Mouse (Mus musculus) thymus, adult 2 months (tissue): ENCODE results near the gene Ccser1. TPM values are rescaled to one million over a fixed set of nuclear protein-coding genes. Genes with fewer than 3 reads are reported as not detected.

ENCODE experiments used
- DNase-seq: peaks from one replicate; pipeline ENCODE4 v3.0.0; 2021
- H3K27ac ChIP-seq: fragments of 200-500 bp; 2 replicates; pipeline ENCODE4 v1.5.1; 2012; ENCODE audit warnings: low read length, control low read depth; ENCODE audit not compliant: control insufficient read depth, insufficient read depth
- H3K27me3 ChIP-seq: fragments of 200-500 bp; 2 replicates; pipeline ENCODE4 v1.6.1; 2012; ENCODE audit warnings: mild to moderate bottlenecking, low read length, moderate library complexity, mixed read lengths; ENCODE audit not compliant: control insufficient read depth, insufficient read depth
- H3K36me3 ChIP-seq: fragments of 200-500 bp; 2 replicates; pipeline ENCODE4 v1.6.1; 2012; ENCODE audit warnings: mild to moderate bottlenecking, low read length, moderate library complexity; ENCODE audit not compliant: control insufficient read depth, insufficient read depth
- H3K4me1 ChIP-seq: fragments of 200-500 bp; replicated peaks from 2 replicates; pipeline ENCODE4 v1.6.1; 2012; ENCODE audit warnings: low read length; ENCODE audit not compliant: control insufficient read depth, insufficient read depth
- H3K4me3 ChIP-seq: fragments of 200-500 bp; 2 replicates; pipeline ENCODE4 v1.5.1; 2012; ENCODE audit warnings: mild to moderate bottlenecking, low read length, control low read depth, moderate library complexity; ENCODE audit not compliant: control insufficient read depth, insufficient read depth
- CTCF ChIP-seq: fragments of 200-500 bp; IDR thresholded peaks from 2 replicates; pipeline ENCODE4 v1.5.1; 2012; ENCODE audit warnings: mild to moderate bottlenecking, control low read depth, low read length, moderate library complexity, borderline replicate concordance; ENCODE audit not compliant: control insufficient read depth, poor library complexity, insufficient read depth; ENCODE audit errors: extremely low read depth
- POLR2A ChIP-seq: fragments of 200-500 bp; IDR thresholded peaks from 2 replicates; pipeline ENCODE4 v1.6.1; 2012; ENCODE audit warnings: mild to moderate bottlenecking, low read length, control low read depth, moderate library complexity; ENCODE audit not compliant: control insufficient read depth, poor library complexity, insufficient read depth; ENCODE audit errors: extremely low read depth
- WGBS: fragments of 180-500 bp; shearing (Covaris S2); methylation state at CpG from one replicate; pipeline ENCODE4 v1.1.7; 2018; 5-methylcytosine and 5-hydroxymethylcytosine counted together
- polyA plus RNA-seq: library from polyadenylated mRNA; depleted of rRNA; stranded (reverse); fragments of >200 nt; gene quantifications from 2 replicates; pipeline ENCODE4 v1.2.3, GENCODE M21; 2012

The Ccser1 gene
- polyA plus RNA-seq, 1 experiment: 1.6 TPM

GRCm38 (mm10) chr6:61786706-61787105 lies 606.6 kb downstream of the Ccser1 start:
- H3K4me3 ChIP-seq: no peak overlapping the region
- no peak for DNase-seq
- H3K27ac ChIP-seq: no peak overlapping the region
- no peak for TF ChIP-seq CTCF
- no peak for TF ChIP-seq POLR2A
- no peaks in the 10 kb centered on the region for H3K4me1 ChIP-seq
- H3K36me3 ChIP-seq: no peaks in the 10 kb centered on the region
- WGBS: 95% methylated on average over 2 of the region's 2 CpGs
- no peaks in the 10 kb centered on the region for H3K27me3 ChIP-seq

DNA sequence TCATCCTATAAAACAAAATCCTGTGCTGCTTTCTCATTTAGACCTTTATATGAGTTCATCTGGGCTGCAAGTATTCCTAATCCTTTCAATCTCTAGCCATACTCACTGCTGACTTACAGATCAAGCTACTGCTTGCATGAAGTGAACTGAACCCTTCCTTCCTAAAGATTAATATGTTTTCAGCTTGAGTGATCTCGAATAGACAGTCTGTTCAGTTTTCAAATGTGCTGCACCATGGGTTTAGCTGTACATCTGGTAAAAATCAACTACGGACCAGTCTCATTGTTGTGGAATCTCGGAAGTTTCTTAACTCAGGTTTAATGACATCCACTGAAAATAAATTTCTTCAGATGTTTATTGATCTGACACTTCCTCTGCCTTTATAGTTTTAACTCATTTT lies 620.8 kb downstream of the Ccser1 start:
- no peak overlapping the region for H3K4me3 ChIP-seq
- DNase-seq: no peak
- no peaks in the 10 kb centered on the region for H3K27me3 ChIP-seq
- WGBS: 89% methylated on average over 3 of the region's 3 CpGs
- H3K36me3 ChIP-seq: no peaks in the 10 kb centered on the region
- TF ChIP-seq POLR2A (no peak), CTCF (no peak)
- H3K27ac ChIP-seq: no peak overlapping the region
- no peaks in the 10 kb centered on the region for H3K4me1 ChIP-seq

DNA sequence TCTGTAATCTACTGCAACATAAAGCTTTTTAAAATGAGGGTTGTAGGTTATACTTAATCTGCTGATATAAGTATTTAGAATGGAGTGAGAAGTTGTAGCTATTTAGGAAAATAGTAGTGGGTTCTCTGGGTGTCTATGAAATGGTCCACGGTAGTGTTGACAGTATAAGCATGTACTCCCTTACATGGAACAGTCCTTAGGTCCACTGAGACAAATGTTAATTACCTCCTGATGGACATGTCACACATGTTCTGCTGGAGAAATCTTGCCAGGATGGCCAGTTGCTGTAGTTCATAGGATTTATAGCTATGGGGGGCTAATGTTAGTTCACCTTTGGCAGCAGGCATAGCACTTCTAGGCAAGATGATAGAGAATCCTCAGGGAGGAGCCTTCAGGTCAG lies 625.4 kb downstream of the Ccser1 start:
- WGBS: 96% methylated on average over 1 of the region's 1 CpGs
- no peak for DNase-seq
- H3K4me3 ChIP-seq: no peak overlapping the region
- H3K27ac ChIP-seq: no peak overlapping the region
- TF ChIP-seq POLR2A (no peak), CTCF (no peak)
- no peaks in the 10 kb centered on the region for H3K36me3 ChIP-seq
- H3K27me3 ChIP-seq: no peaks in the 10 kb centered on the region
- H3K4me1 ChIP-seq: no peaks in the 10 kb centered on the region

DNA sequence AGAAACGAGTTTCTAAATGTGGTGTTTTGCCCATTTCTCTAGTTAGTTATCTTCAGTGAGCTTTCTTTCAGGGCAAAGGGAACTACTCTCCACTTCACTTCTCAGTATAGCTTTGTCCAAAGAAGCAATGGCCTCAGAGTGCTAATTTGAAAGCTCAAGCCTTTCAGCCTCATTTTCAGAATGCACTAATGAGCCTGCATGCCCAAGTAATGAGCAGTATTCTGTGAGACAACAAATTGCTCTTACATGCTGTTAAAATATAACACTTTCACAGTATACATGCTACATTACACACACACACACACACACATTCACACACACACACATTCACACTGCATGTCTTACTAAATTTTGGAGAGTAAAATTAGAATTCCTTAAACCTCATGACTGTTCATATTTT lies 637.6 kb downstream of the Ccser1 start:
- Histone ChIP-seq H3K4me1 (no peaks in the 10 kb centered on the region), H3K36me3 (no peaks in the 10 kb centered on the region), H3K27me3 (no peaks in the 10 kb centered on the region), H3K4me3 (no peak overlapping the region), H3K27ac (no peak overlapping the region)
- no peak for TF ChIP-seq CTCF
- no peak for TF ChIP-seq POLR2A
- WGBS: 83% methylated on average over 1 of the region's 1 CpGs
- DNase-seq: no peak

GRCm38 (mm10) chr6:61876302-61876701 lies 696.2 kb downstream of the Ccser1 start:
- no peak overlapping the region for H3K27ac ChIP-seq
- WGBS: 97% methylated on average over 1 of the region's 1 CpGs
- no peaks in the 10 kb centered on the region for H3K4me1 ChIP-seq
- TF ChIP-seq CTCF: no peak
- no peak for TF ChIP-seq POLR2A
- DNase-seq: no peak
- no peaks in the 10 kb centered on the region for H3K36me3 ChIP-seq
- no peak overlapping the region for H3K4me3 ChIP-seq
- H3K27me3 ChIP-seq: no peaks in the 10 kb centered on the region

- 83% methylated on average over 4 of the region's 4 CpGs for WGBS
- Histone ChIP-seq H3K4me1 (no peaks in the 10 kb centered on the region), H3K27me3 (no peaks in the 10 kb centered on the region), H3K27ac (no peak overlapping the region), H3K4me3 (no peak overlapping the region), H3K36me3 (no peaks in the 10 kb centered on the region)
- no peak for TF ChIP-seq CTCF
- no peak for TF ChIP-seq POLR2A
- no peak for DNase-seq
Observed at GRCm38 (mm10) chr6:61898238-61898637, 718.1 kb downstream of the Ccser1 start.

GRCm38 (mm10) chr6:61902715-61903114 lies 722.6 kb downstream of the Ccser1 start:
- no peak for TF ChIP-seq POLR2A
- no peak for TF ChIP-seq CTCF
- 13% methylated on average over 1 of the region's 1 CpGs for WGBS
- Histone ChIP-seq H3K36me3 (no peaks in the 10 kb centered on the region), H3K4me3 (no peak overlapping the region), H3K27me3 (no peaks in the 10 kb centered on the region), H3K27ac (no peak overlapping the region), H3K4me1 (no peaks in the 10 kb centered on the region)
- DNase-seq: no peak
